Mouse (Mus musculus) hindbrain, embryonic 15.5 days (tissue): Measurements from ENCODE around the gene Prkd2. TPM values are rescaled to one million over a fixed set of nuclear protein-coding genes. Genes with fewer than 3 reads are reported as not detected.

ENCODE experiments used
- ATAC-seq: fragments of 200-750 bp; cut with Nextera tagmentation; 2 replicates; pipeline ENCODE4 v1.8.0; 2017; ENCODE audit warnings: low read depth, moderate number of reproducible peaks, moderate TSS enrichment; ENCODE audit not compliant: low FRiP score
- H3K27ac ChIP-seq: fragments of 300-500 bp; sonication (generic); replicated peaks from 2 replicates; pipeline ENCODE4 v1.5.1; 2015; ENCODE audit warnings: mild to moderate bottlenecking, inconsistent platforms
- H3K27me3 ChIP-seq: fragments of 300-500 bp; sonication (generic); 2 replicates; pipeline ENCODE4 v1.6.1; 2015; ENCODE audit warnings: control low read depth, inconsistent platforms
- H3K36me3 ChIP-seq: fragments of 300-500 bp; sonication (generic); 2 replicates; pipeline ENCODE4 v1.6.1; 2015; ENCODE audit warnings: control low read depth, inconsistent platforms
- H3K4me1 ChIP-seq: fragments of 300-500 bp; sonication (generic); replicated peaks from 2 replicates; pipeline ENCODE4 v1.6.1; 2015; ENCODE audit warnings: control low read depth, inconsistent platforms
- H3K4me2 ChIP-seq: fragments of 300-500 bp; sonication (generic); 2 replicates; pipeline ENCODE4 v1.6.1; 2015; ENCODE audit warnings: moderate library complexity, mild to moderate bottlenecking, inconsistent platforms
- H3K4me3 ChIP-seq: fragments of 300-500 bp; sonication (generic); 2 replicates; pipeline ENCODE4 v1.5.1; 2015; ENCODE audit warnings: mild to moderate bottlenecking, inconsistent platforms
- H3K9ac ChIP-seq: fragments of 300-500 bp; sonication (generic); 2 replicates; pipeline ENCODE4 v1.6.1; 2015; ENCODE audit warnings: inconsistent platforms
- H3K9me3 ChIP-seq: fragments of 300-500 bp; sonication (generic); 2 replicates; pipeline ENCODE4 v1.6.1; 2016; ENCODE audit warnings: control low read depth, inconsistent platforms
- WGBS: fragments of 180-500 bp; shearing (Covaris S2); methylation state at CpG from one replicate; pipeline ENCODE4 v1.1.7; 2015; 5-methylcytosine and 5-hydroxymethylcytosine counted together
- polyA plus RNA-seq: library from polyadenylated mRNA; unstranded; fragments of >200 nt; fragmentation: Nextera tagmentation; extraction: Ambion mirVana; gene quantifications from 2 replicates; pipeline ENCODE4 v1.2.1, GENCODE M21; 2015

The Prkd2 gene
- polyA plus RNA-seq, 1 experiment from 2014 or later: 6.7 TPM

DNA sequence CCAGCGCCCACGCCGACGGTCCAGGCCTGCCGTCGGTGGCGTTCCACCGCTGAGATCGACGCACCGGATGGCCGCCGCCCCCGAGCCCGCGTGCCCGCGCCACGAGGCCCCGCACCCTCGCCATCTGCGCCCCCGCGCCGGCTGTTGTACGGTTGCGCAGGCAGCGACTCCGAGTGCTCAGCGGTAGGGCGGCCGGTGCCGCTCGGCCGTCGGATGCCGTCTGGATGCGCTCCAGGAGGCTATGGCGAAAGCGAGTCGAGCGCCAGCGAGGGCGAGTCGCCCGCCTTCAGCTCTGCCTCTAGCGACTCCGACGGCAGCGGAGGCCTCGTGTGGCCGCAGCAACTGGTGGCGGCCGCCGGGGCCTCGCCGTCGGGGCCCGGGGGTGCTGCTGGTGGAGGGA, 43.2 kb downstream of the Prkd2 start:
- Histone ChIP-seq H3K4me3 (no peak overlapping the region), H3K36me3 (peaks cover 37% of the 10 kb centered on the region), H3K4me2 (no peak overlapping the region), H3K9me3 (no peaks in the 10 kb centered on the region), H3K4me1 (peaks cover 2% of the 10 kb centered on the region), H3K27ac (no peak overlapping the region), H3K9ac (no peak overlapping the region), H3K27me3 (peaks cover 30% of the 10 kb centered on the region)
- ATAC-seq: no peak
- 45% methylated on average over 59 of the region's 59 CpGs for WGBS

DNA sequence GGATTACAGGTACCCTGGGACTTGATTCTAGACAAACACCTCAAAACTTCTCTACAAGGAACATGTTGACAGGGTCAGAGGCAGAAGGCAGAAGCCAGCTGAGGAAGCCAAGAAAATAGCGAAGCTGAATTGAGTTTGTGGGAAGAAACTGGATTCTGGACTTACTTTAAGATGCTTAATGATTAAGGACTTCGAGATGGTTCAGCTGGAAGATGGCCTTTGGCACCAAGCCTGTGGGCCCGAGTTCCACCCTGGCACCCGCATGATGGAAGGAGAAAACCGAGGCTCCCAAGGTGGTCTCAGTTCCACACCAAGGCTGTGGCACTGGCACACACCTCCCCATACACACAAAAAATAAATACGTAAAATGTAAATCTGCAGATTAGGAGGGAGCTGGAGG, 47.8 kb downstream of the Prkd2 start:
- Histone ChIP-seq H3K4me2 (peak overlapping the region; percentile 56; the same call in 1 of the 2 replicates), H3K36me3 (peaks cover 18% of the 10 kb centered on the region), H3K27ac (no peak overlapping the region), H3K9me3 (no peaks in the 10 kb centered on the region), H3K27me3 (peaks cover 20% of the 10 kb centered on the region; the same call in 1 of the 2 replicates), H3K9ac (no peak overlapping the region), H3K4me3 (no peak overlapping the region), H3K4me1 (peaks cover 30% of the 10 kb centered on the region)
- WGBS: 49% methylated on average over 6 of the region's 6 CpGs
- no peak for ATAC-seq

DNA sequence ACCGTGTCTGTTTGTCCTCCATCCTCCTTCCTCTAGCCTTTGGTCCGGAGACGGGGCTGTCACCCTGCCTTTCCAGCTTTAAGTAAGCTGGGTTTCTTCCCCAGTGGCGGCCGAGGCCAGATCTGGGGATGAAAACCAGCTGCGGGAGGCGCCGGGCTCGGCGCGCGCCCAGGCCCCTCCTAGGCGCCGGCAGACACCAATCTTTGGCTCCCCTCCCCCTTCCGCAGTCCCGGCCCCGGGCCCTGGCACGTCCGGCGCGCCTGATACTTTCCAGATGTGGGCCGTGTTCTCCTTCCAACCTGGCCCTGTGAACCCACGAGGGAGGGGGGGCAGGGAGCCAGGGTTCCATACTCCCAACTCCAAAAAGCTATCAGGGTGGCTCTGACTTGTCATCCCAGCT, 48.2 kb downstream of the Prkd2 start:
- peak overlapping the region; percentile 56; the same call in 1 of the 2 replicates for H3K4me2 ChIP-seq
- H3K27ac ChIP-seq: no peak overlapping the region
- no peak overlapping the region for H3K9ac ChIP-seq
- 2% methylated on average over 23 of the region's 23 CpGs for WGBS
- no peaks in the 10 kb centered on the region for H3K9me3 ChIP-seq
- H3K36me3 ChIP-seq: peaks cover 14% of the 10 kb centered on the region; the same call in 1 of the 2 replicates
- H3K4me3 ChIP-seq: no peak overlapping the region
- no peak for ATAC-seq
- peaks cover 20% of the 10 kb centered on the region; the same call in 1 of the 2 replicates for H3K27me3 ChIP-seq
- H3K4me1 ChIP-seq: peaks cover 31% of the 10 kb centered on the region

DNA sequence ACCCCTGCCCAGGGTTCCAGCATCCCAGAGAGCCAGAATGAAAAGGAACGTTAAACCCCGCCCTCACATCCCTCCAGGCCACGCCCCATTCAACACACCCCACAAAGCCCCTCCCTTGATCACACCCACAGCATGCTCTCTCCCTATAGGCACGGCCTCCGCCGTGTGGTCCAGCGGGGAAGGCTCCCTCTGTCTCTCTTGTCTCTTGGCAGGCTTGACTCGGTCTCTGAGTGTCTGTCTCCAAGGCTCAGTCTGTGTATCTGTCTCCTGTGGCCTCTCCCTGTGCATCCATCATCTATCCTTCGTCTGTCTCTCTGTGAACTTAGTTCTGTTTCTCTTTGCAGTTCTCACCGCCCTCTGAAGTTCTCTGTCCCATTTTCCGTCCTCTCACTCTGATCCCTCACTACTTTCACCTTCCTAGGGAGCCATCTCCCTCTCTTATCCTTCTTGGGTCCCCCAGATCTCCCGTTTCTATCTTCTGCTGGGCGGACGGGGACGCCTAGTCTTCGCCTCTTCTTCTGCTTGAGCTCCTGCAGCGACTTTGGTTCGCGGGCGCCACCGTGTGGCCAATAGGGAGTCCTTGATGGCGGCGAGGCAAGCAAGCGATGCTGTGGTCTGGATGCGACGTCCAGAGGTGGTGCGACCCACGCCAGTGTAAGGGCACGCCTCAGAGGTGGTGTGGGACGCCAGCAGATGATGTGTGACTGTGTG, 49.1 kb downstream of the Prkd2 start, which contains the start of gene Gng8:
TSS of gene Gng8 (plus strand) at position 146 of the 711 bp plus-strand sequence.
- Histone ChIP-seq H3K36me3 (peaks cover 8% of the 10 kb centered on the region; the same call in 1 of the 2 replicates), H3K27ac (0 out of 2 replicates have a peak within 1 kb of the TSS, but pooled peaks have one; percentile 1), H3K4me3 (peak within 1 kb of the TSS; percentile 28), H3K4me2 (peak within 1 kb of the TSS; percentile 56), H3K4me1 (peaks cover 31% of the 10 kb centered on the region), H3K9ac (peak within 1 kb of the TSS; percentile 23; the same call in 1 of the 2 replicates), H3K9me3 (no peaks in the 10 kb centered on the region), H3K27me3 (peaks cover 16% of the 10 kb centered on the region; the same call in 1 of the 2 replicates)
- under 1% methylated on average over 30 of the region's 30 CpGs for WGBS
- peak; percentile 68 for ATAC-seq

DNA sequence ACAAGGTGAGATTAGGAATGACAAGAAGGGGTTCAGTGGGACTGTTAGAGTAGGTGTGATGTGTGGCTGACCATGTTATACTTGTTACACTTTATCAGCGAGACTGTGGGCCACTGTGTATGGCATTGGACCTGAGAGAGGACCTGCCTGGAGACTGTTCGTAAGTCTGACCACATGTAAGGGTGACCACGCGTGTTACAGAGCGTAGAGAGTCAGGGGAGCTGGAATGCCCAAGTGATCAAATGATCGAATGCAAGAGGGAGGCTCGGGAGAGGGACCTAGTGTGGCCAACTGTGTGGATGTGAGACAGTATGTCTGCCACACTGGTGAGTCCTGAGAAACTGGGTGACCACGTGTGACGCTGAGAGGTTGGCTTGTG, 49.6 kb downstream of the Prkd2 start:
- 48% methylated on average over 9 of the region's 9 CpGs for WGBS
- Histone ChIP-seq H3K27ac (no peak overlapping the region), H3K4me3 (no peak overlapping the region), H3K9ac (no peak overlapping the region), H3K36me3 (peaks cover 6% of the 10 kb centered on the region; the same call in 1 of the 2 replicates), H3K27me3 (peaks cover 16% of the 10 kb centered on the region; the same call in 1 of the 2 replicates), H3K4me2 (peak overlapping the region; percentile 56), H3K4me1 (peaks cover 31% of the 10 kb centered on the region), H3K9me3 (no peaks in the 10 kb centered on the region)
- ATAC-seq: peak; percentile 17; the same call in 1 of the 2 replicates

DNA sequence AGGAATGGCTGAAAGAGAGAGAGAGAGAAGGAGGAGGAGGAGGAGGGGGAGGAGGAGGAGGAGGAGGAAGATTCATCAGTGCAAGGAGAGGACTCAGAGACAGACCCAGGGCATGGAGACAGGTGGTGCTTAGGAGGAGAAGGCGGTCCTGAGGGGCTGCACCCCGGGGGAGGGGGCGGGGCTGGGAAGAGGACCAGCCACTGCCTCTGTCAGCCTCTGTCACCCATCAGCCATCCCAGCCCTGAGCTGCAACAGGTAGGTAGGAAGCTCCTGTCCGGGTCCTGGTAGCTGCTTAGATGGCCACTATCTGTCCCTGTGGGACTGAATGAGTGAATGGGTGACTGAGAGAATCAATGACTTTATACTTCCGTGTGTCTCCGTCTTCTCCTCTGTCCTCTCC, 50.9 kb downstream of the Prkd2 start:
- Histone ChIP-seq H3K4me2 (0 out of 2 replicates have a peak overlapping the region, but pooled peaks have one; percentile 57), H3K4me1 (peaks cover 31% of the 10 kb centered on the region), H3K9me3 (no peaks in the 10 kb centered on the region), H3K27me3 (peaks cover 15% of the 10 kb centered on the region; the same call in 1 of the 2 replicates), H3K36me3 (no peaks in the 10 kb centered on the region), H3K9ac (no peak overlapping the region), H3K4me3 (no peak overlapping the region), H3K27ac (no peak overlapping the region)
- no peak for ATAC-seq
- 2% methylated on average over 6 of the region's 6 CpGs for WGBS

DNA sequence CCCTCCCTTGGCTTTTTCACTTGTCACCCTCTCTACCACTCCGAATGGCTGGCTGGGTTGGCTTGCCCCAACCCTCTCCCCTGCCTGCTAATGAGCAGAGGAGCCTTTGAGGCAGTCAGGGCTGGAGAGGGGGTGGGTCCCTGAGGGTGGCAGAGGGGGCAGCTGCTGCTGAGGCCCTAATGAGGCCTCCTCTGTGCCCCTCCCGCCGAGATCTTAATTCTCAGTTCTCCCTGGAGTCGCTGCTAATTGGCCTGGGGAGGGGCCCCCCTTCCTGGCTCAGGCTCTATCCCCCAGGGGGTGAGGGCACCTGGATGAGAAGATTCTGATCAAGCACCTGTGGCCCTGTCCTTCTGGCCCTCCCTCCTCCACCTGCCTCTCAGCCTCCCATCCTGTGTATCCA, 51.6 kb downstream of the Prkd2 start:
- H3K27ac ChIP-seq: no peak overlapping the region
- peak overlapping the region; percentile 57; the same call in 1 of the 2 replicates for H3K4me2 ChIP-seq
- no peaks in the 10 kb centered on the region for H3K36me3 ChIP-seq
- H3K4me3 ChIP-seq: no peak overlapping the region
- no peaks in the 10 kb centered on the region for H3K9me3 ChIP-seq
- H3K27me3 ChIP-seq: peaks cover 12% of the 10 kb centered on the region; the same call in 1 of the 2 replicates
- peaks cover 31% of the 10 kb centered on the region for H3K4me1 ChIP-seq
- 0% methylated on average over 4 of the region's 4 CpGs for WGBS
- ATAC-seq: 0 out of 2 replicates have a peak, but pooled peaks have one; percentile 10
- no peak overlapping the region for H3K9ac ChIP-seq

DNA sequence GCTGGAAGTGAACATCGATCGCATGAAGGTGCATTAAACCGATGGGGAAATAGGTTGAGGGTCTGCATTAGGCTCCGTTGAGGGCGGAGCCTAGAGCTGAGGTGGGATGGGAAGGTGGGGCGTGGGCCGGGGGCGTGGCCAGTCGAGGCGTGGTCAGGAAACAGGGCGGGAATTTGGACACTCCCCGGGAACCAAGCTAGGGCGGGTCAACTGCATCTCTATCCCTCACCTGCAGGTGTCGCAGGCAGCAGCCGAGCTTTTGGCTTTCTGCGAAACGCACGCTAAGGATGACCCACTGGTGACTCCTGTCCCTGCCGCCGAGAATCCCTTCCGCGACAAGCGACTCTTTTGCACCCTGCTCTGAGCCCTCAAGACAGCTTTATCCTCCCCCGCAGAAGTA, 52.3 kb downstream of the Prkd2 start:
- Histone ChIP-seq H3K27ac (no peak overlapping the region), H3K9me3 (no peaks in the 10 kb centered on the region), H3K4me3 (peak overlapping the region; percentile 18), H3K9ac (0 out of 2 replicates have a peak overlapping the region, but pooled peaks have one; percentile 34), H3K4me2 (peak overlapping the region; percentile 57), H3K36me3 (no peaks in the 10 kb centered on the region), H3K27me3 (peaks cover 10% of the 10 kb centered on the region; the same call in 1 of the 2 replicates), H3K4me1 (peaks cover 31% of the 10 kb centered on the region)
- peak; percentile 21; the same call in 1 of the 2 replicates for ATAC-seq
- 0% methylated on average over 24 of the region's 24 CpGs for WGBS

DNA sequence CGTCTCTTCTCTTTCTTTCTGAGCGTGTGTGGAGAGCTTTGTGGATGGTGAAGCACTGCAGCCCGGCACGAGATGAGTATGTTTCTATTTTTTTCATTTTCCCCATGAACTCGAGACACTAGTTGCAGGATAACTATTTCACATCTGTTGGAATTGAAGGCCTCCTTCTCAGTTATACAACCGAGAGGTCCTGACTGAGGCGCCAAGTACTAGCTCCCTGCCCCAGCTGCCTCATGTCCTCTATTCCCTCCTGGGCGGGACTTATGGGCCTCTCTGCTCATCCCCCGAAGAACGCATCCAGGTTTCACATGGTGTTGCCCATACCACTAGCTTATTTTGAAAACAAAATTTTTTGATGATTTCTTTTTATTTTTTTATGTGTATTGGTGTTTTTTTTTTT, 52.8 kb downstream of the Prkd2 start:
- 0 out of 2 replicates have a peak overlapping the region, but pooled peaks have one; percentile 34 for H3K9ac ChIP-seq
- no peak overlapping the region for H3K27ac ChIP-seq
- H3K27me3 ChIP-seq: peaks cover 10% of the 10 kb centered on the region; the same call in 1 of the 2 replicates
- H3K4me2 ChIP-seq: peak overlapping the region; percentile 57
- no peaks in the 10 kb centered on the region for H3K36me3 ChIP-seq
- WGBS: 30% methylated on average over 10 of the region's 10 CpGs
- no peaks in the 10 kb centered on the region for H3K9me3 ChIP-seq
- peak overlapping the region; percentile 18 for H3K4me3 ChIP-seq
- H3K4me1 ChIP-seq: peaks cover 33% of the 10 kb centered on the region
- ATAC-seq: no peak

DNA sequence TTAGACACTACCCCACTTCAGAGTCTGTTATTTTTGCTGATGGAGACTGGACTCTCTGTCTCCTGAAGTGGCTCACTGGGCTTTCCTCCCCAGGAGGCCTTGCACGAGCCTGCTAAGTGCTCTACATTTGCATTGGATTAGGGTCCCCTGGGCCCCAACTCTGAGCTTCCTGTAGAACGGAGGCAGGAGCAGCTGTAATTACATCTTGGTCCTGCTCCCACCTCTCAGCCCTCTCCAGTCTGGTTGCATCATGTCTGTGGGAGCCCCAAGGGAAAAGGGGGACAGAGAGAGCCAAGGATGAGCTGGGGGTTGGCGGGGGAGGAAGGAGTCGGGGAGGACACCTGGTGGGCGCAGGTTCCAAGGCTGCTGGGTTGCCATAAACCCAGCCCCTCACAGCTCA, 57.8 kb downstream of the Prkd2 start:
- 25% methylated on average over 5 of the region's 5 CpGs for WGBS
- Histone ChIP-seq H3K4me3 (no peak overlapping the region), H3K4me2 (no peak overlapping the region), H3K9ac (no peak overlapping the region), H3K9me3 (no peaks in the 10 kb centered on the region), H3K27ac (no peak overlapping the region), H3K36me3 (no peaks in the 10 kb centered on the region), H3K27me3 (no peaks in the 10 kb centered on the region), H3K4me1 (peaks cover 4% of the 10 kb centered on the region)
- ATAC-seq: 0 out of 2 replicates have a peak, but pooled peaks have one; percentile 28

DNA sequence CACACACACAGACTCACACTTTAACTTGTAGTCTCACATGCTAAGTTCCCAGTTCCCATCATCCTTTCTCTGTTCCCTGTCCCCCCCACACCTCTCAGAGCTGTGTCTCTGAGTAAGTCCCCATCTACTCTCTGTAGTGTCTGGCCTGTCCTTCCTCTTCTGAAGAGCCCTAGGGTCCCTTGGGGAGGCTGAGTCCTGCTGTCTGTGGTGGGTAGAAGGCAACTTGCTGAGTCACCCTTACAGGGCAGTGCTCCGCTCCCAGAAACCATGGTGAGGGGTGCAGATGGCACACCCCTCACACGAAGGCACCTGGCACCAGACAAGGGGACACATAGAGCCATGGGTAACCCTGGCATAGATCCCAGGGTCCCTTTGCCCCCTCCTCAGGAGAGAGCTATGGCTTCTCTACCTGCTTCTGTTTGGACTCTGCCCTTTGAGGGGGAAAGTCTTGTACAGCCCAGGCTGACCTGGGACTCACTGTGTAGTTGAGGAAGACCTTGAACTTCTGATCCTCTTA, 60.8 kb downstream of the Prkd2 start:
- no peaks in the 10 kb centered on the region for H3K36me3 ChIP-seq
- no peak overlapping the region for H3K4me3 ChIP-seq
- H3K27ac ChIP-seq: no peak overlapping the region
- H3K4me1 ChIP-seq: peaks cover 8% of the 10 kb centered on the region; the same call in 1 of the 2 replicates
- 80% methylated on average over 2 of the region's 2 CpGs for WGBS
- no peaks in the 10 kb centered on the region for H3K9me3 ChIP-seq
- no peak overlapping the region for H3K4me2 ChIP-seq
- H3K27me3 ChIP-seq: no peaks in the 10 kb centered on the region
- no peak for ATAC-seq
- no peak overlapping the region for H3K9ac ChIP-seq

DNA sequence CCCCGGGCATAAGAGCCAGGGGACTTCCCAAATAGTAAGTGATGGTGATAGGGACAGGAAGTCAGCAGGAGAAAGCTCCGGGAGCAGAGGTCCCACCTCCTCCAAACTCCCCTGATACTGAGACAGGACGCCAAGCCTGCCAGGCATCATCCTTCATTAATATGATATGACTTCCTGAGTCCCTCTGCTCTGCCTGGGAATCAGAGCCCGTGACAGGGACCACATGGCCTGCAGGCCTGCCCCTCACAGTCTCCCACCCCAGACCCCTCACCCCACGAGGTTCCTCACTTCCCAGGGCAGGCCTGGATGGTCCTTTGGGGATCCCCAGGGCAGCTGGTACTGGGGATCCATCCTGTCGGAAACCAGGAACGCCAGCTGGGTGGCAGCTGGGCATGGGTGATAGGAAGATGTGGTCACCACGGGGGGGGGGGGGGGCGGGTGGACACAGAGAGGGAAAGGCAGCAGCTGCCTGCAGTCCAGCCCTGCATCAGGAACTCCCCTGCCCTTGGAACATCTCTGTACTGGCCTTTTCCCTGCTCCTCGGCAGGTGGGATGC, 61.5 kb downstream of the Prkd2 start:
- no peaks in the 10 kb centered on the region for H3K27me3 ChIP-seq
- no peaks in the 10 kb centered on the region for H3K36me3 ChIP-seq
- peaks cover 8% of the 10 kb centered on the region; the same call in 1 of the 2 replicates for H3K4me1 ChIP-seq
- no peak overlapping the region for H3K9ac ChIP-seq
- no peak overlapping the region for H3K27ac ChIP-seq
- no peak overlapping the region for H3K4me2 ChIP-seq
- H3K9me3 ChIP-seq: no peaks in the 10 kb centered on the region
- no peak for ATAC-seq
- H3K4me3 ChIP-seq: no peak overlapping the region
- 37% methylated on average over 8 of the region's 10 CpGs for WGBS
